Mouse (Mus musculus): ENCODE data around the gene Zfp791. TPM values are rescaled to one million over a fixed set of nuclear protein-coding genes. Genes with fewer than 3 reads are reported as not detected.

Zfp791 gene
- polyA plus RNA-seq, 1 experiment from 2014 or later, result 0.46 TPM

DNA sequence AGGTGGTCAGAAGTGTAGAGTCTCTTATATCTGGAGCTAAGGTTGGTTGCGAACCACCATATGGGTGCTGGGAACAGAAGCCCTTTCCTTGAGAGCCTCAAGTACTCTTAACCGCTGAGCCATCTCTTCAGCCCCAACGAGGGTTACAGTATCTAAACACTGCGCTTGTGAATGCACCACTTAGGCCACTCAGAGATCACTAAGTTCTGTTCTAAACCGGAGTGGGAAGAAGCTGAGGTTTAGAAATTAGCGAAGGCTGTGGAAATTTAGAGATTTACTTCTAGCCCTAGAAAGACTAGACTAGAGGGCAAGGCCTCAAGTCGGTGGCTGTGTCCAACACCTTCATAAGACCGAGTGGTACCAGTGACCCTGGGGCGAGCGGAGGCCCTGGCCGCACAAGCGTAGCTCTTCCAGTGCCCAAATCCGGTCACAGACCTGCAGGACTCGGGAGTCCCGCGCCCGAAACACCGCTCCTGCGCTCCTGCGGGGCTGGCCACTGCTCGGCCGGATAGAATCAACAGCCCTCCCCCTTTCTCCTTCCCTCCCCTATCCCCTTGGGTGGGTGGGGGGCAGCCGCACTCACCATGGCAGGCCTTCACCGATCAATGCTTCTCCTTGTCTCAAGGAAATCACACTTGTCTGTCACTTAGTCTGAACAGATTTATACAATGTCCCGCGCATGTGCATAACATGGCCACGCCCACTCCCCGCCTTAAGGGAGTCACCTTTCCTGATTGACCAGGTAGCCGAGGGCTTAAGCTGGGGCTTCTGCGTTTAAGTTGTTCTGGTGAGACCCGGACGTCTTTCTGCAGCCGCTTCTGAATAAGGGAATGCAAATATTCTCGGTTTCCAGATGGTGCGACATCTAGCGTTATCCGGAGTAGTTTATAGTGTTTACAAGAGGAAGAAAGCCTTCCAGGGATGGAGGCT lies 3.6 kb downstream of the Zfp791 start:
- Histone ChIP-seq H3K4me3 (ENCODE audit: low read depth, low read length) (peak overlapping the region; percentile 54), H3K9ac (ENCODE audit: low read depth, low read length) (peak overlapping the region; percentile 66), H3K4me2 (peak overlapping the region; percentile 79), H3K36me3 (ENCODE audit: control insufficient read depth, insufficient read depth, low read length) (no peaks in the 10 kb centered on the region), H3K4me1 (ENCODE audit: control insufficient read depth, insufficient read depth, low read length) (no peaks in the 10 kb centered on the region), H3K9me3 (replicated peaks; ENCODE audit: control insufficient read depth, low read length) (no peaks in the 10 kb centered on the region), H3K27me3 (ENCODE audit: control insufficient read depth, insufficient read depth, low read length) (no peaks in the 10 kb centered on the region), H3K27ac (ENCODE audit: low read depth, low read length) (no peak overlapping the region)
- ATAC-seq (replicated peaks; ENCODE audit: insufficient number of reproducible peaks, low FRiP score, low TSS enrichment), result peak; percentile 59; the same call in 1 of the 2 replicates
- WGBS (ENCODE audit: insufficient replicate concordance), result 8% methylated on average over 37 of the region's 37 CpGs

GRCm38 (mm10) chr8:85116984-85117383 lies 5.9 kb downstream of the Zfp791 start:
- H3K4me1 ChIP-seq (ENCODE audit: control insufficient read depth, insufficient read depth, low read length), result no peaks in the 10 kb centered on the region
- no peak overlapping the region for H3K27ac ChIP-seq (ENCODE audit: low read depth, low read length)
- no peaks in the 10 kb centered on the region for H3K27me3 ChIP-seq (ENCODE audit: control insufficient read depth, insufficient read depth, low read length)
- no peak for ATAC-seq (replicated peaks; ENCODE audit: insufficient number of reproducible peaks, low FRiP score, low TSS enrichment)
- H3K4me3 ChIP-seq (ENCODE audit: low read depth, low read length), result no peak overlapping the region
- WGBS (ENCODE audit: insufficient replicate concordance), result 85% methylated on average over 7 of the region's 7 CpGs
- no peaks in the 10 kb centered on the region for H3K9me3 ChIP-seq (replicated peaks; ENCODE audit: control insufficient read depth, low read length)
- no peak overlapping the region for H3K4me2 ChIP-seq
- H3K9ac ChIP-seq (ENCODE audit: low read depth, low read length), result no peak overlapping the region
- H3K36me3 ChIP-seq (ENCODE audit: control insufficient read depth, insufficient read depth, low read length), result no peaks in the 10 kb centered on the region

DNA sequence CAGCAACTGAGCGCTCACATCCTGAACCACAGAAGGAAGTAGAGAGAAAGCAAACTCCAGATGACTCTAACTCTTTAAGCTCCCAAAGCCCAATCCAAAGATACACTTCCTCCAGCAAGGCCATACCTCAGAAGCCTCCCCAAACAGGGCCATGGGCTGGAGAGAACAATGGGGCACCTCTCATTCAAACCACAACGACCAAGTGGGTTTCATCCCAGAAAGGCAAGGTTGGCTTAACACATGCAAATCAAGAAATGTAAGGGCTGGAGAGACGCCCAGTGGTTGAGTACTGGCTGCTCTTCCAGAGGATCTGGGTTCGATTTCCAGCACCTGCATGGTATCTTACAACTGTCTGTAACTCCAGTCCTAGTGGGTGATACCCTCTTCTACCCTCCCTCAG lies 7.4 kb downstream of the Zfp791 start:
- Histone ChIP-seq H3K4me2 (no peak overlapping the region), H3K9me3 (replicated peaks; ENCODE audit: control insufficient read depth, low read length) (no peaks in the 10 kb centered on the region), H3K36me3 (ENCODE audit: control insufficient read depth, insufficient read depth, low read length) (no peaks in the 10 kb centered on the region), H3K27ac (ENCODE audit: low read depth, low read length) (no peak overlapping the region), H3K4me3 (ENCODE audit: low read depth, low read length) (no peak overlapping the region), H3K9ac (ENCODE audit: low read depth, low read length) (no peak overlapping the region), H3K27me3 (ENCODE audit: control insufficient read depth, insufficient read depth, low read length) (no peaks in the 10 kb centered on the region), H3K4me1 (ENCODE audit: control insufficient read depth, insufficient read depth, low read length) (no peaks in the 10 kb centered on the region)
- 69% methylated on average over 4 of the region's 4 CpGs for WGBS (ENCODE audit: insufficient replicate concordance)
- ATAC-seq (replicated peaks; ENCODE audit: insufficient number of reproducible peaks, low FRiP score, low TSS enrichment), result no peak

GRCm38 (mm10) chr8:85113241-85113640 lies 9.7 kb downstream of the Zfp791 start:
- Histone ChIP-seq H3K4me1 (ENCODE audit: control insufficient read depth, insufficient read depth, low read length) (no peaks in the 10 kb centered on the region), H3K4me3 (ENCODE audit: low read depth, low read length) (no peak overlapping the region), H3K4me2 (no peak overlapping the region), H3K27ac (ENCODE audit: low read depth, low read length) (no peak overlapping the region), H3K36me3 (ENCODE audit: control insufficient read depth, insufficient read depth, low read length) (peaks cover 9% of the 10 kb centered on the region), H3K27me3 (ENCODE audit: control insufficient read depth, insufficient read depth, low read length) (no peaks in the 10 kb centered on the region), H3K9me3 (replicated peaks; ENCODE audit: control insufficient read depth, low read length) (no peaks in the 10 kb centered on the region; the same call in 1 of the 2 replicates), H3K9ac (ENCODE audit: low read depth, low read length) (no peak overlapping the region)
- no peak for ATAC-seq (replicated peaks; ENCODE audit: insufficient number of reproducible peaks, low FRiP score, low TSS enrichment)
- WGBS (ENCODE audit: insufficient replicate concordance), result 89% methylated on average over 10 of the region's 10 CpGs

- no peaks in the 10 kb centered on the region for H3K4me1 ChIP-seq (ENCODE audit: control insufficient read depth, insufficient read depth, low read length)
- H3K27me3 ChIP-seq (ENCODE audit: control insufficient read depth, insufficient read depth, low read length), result no peaks in the 10 kb centered on the region
- H3K36me3 ChIP-seq (ENCODE audit: control insufficient read depth, insufficient read depth, low read length), result peaks cover 8% of the 10 kb centered on the region; the same call in 1 of the 2 replicates
- no peaks in the 10 kb centered on the region for H3K9me3 ChIP-seq (replicated peaks; ENCODE audit: control insufficient read depth, low read length)
- H3K4me3 ChIP-seq (ENCODE audit: low read depth, low read length), result no peak overlapping the region
- H3K9ac ChIP-seq (ENCODE audit: low read depth, low read length), result no peak overlapping the region
- no peak for ATAC-seq (replicated peaks; ENCODE audit: insufficient number of reproducible peaks, low FRiP score, low TSS enrichment)
- no peak overlapping the region for H3K27ac ChIP-seq (ENCODE audit: low read depth, low read length)
- no peak overlapping the region for H3K4me2 ChIP-seq
- 73% methylated on average over 4 of the region's 4 CpGs for WGBS (ENCODE audit: insufficient replicate concordance)
Observed at GRCm38 (mm10) chr8:85100076-85100665, 22.7 kb downstream of the Zfp791 start.

DNA sequence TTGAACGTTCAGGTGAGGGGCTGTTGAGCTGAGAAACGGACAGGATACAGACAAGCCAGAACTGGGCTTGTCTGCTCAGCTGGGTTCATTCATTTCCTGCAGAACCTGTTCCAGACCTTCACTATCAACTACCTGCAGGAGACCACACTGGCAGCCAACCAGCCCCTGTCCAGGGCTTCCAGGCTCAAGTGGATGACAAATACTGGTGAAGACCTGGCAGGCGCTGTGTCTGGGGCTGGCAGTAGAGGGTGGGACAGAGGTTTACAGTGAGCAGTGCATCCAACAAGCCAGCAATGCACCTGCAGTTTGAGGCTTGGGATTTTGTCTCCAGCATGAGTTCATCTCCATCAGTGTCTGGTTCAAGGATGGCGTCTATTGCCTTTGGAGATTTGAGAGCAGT lies 26.0 kb downstream of the Zfp791 start:
- Histone ChIP-seq H3K9ac (ENCODE audit: low read depth, low read length) (no peak overlapping the region), H3K27me3 (ENCODE audit: control insufficient read depth, insufficient read depth, low read length) (no peaks in the 10 kb centered on the region), H3K4me2 (no peak overlapping the region), H3K27ac (ENCODE audit: low read depth, low read length) (no peak overlapping the region), H3K9me3 (replicated peaks; ENCODE audit: control insufficient read depth, low read length) (no peaks in the 10 kb centered on the region), H3K36me3 (ENCODE audit: control insufficient read depth, insufficient read depth, low read length) (peaks cover 8% of the 10 kb centered on the region; the same call in 1 of the 2 replicates), H3K4me1 (ENCODE audit: control insufficient read depth, insufficient read depth, low read length) (no peaks in the 10 kb centered on the region), H3K4me3 (ENCODE audit: low read depth, low read length) (no peak overlapping the region)
- 82% methylated on average over 4 of the region's 4 CpGs for WGBS (ENCODE audit: insufficient replicate concordance)
- ATAC-seq (replicated peaks; ENCODE audit: insufficient number of reproducible peaks, low FRiP score, low TSS enrichment), result no peak

DNA sequence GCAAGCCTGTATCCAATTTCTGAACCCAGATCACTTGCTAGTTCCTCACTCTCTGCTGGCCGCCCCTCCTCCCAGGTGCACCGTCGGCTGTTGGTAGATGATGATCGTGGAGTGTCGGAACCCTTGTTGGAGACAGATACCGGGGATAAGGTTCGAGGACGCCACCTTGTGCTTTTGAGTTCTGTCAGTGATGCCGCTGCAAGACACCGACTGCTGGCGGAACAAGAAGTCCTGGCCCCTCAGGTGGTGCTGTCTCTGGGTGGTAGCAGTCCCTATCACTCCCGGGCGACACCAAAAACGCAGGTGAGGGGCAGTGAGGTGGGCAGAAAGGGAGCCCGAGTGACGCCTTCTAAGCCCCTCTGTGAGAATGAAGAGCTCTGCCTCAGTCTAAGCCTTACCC lies 26.7 kb downstream of the Zfp791 start:
- 86% methylated on average over 16 of the region's 16 CpGs for WGBS (ENCODE audit: insufficient replicate concordance)
- Histone ChIP-seq H3K9me3 (replicated peaks; ENCODE audit: control insufficient read depth, low read length) (no peaks in the 10 kb centered on the region), H3K27ac (ENCODE audit: low read depth, low read length) (no peak overlapping the region), H3K4me2 (no peak overlapping the region), H3K9ac (ENCODE audit: low read depth, low read length) (no peak overlapping the region), H3K4me1 (ENCODE audit: control insufficient read depth, insufficient read depth, low read length) (no peaks in the 10 kb centered on the region), H3K4me3 (ENCODE audit: low read depth, low read length) (no peak overlapping the region), H3K36me3 (ENCODE audit: control insufficient read depth, insufficient read depth, low read length) (peaks cover 8% of the 10 kb centered on the region; the same call in 1 of the 2 replicates), H3K27me3 (ENCODE audit: control insufficient read depth, insufficient read depth, low read length) (no peaks in the 10 kb centered on the region)
- ATAC-seq (replicated peaks; ENCODE audit: insufficient number of reproducible peaks, low FRiP score, low TSS enrichment), result no peak

DNA sequence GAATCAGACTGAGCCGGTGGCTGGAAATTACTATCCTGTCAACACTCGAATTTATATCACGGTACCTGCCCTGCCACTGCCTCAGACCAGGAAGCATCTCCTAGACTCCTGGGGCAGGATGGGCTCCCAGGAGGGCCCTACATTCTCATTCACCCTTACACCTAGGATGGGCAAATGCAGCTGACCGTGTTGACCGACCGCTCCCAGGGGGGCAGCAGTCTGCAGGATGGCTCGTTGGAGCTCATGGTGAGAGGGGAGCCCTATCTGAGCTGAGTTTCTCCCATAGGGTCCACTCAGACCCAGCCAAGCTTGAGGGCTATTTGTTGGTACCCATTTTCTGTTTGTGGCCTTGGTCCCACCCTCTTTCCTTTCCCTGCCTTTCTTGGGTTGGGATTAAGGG lies 27.3 kb downstream of the Zfp791 start:
- no peak for ATAC-seq (replicated peaks; ENCODE audit: insufficient number of reproducible peaks, low FRiP score, low TSS enrichment)
- Histone ChIP-seq H3K27ac (ENCODE audit: low read depth, low read length) (no peak overlapping the region), H3K9me3 (replicated peaks; ENCODE audit: control insufficient read depth, low read length) (no peaks in the 10 kb centered on the region), H3K27me3 (ENCODE audit: control insufficient read depth, insufficient read depth, low read length) (no peaks in the 10 kb centered on the region), H3K4me1 (ENCODE audit: control insufficient read depth, insufficient read depth, low read length) (no peaks in the 10 kb centered on the region), H3K4me3 (ENCODE audit: low read depth, low read length) (no peak overlapping the region), H3K9ac (ENCODE audit: low read depth, low read length) (no peak overlapping the region), H3K4me2 (no peak overlapping the region), H3K36me3 (ENCODE audit: control insufficient read depth, insufficient read depth, low read length) (peaks cover 8% of the 10 kb centered on the region; the same call in 1 of the 2 replicates)
- 90% methylated on average over 7 of the region's 7 CpGs for WGBS (ENCODE audit: insufficient replicate concordance)
